Mouse (Mus musculus): ENCODE measurements at regions not wholly inside any gene's neighbourhood (a gene's known extent, or its start where the extent isn't known, plus 50 kb on each side); places are given as distances from the start of the nearest gene placed in this dataset.

GRCm38 (mm10) chr5:134797688-134798094 is 50.6 kb upstream of the Eln start:
- TF ChIP-seq CTCF (IDR thresholded peaks at IDR 0.05; ENCODE audit: control insufficient read depth, insufficient read depth, insufficient replicate concordance, low read depth, low read length) (no peak), POLR2A (IDR thresholded peaks at IDR 0.05; ENCODE audit: control insufficient read depth, low read depth, low read length) (no peak)

Measured in testis, adult 2 months (tissue).